Mouse (Mus musculus): ENCODE measurements around the gene Gm10778. TPM values are rescaled to one million over a fixed set of nuclear protein-coding genes. Genes with fewer than 3 reads are reported as not detected.
"Not testable (repeated sequence)": the region's sequence is repeated elsewhere in the genome, so short reads cannot be mapped to it uniquely, and the experiment has no call there.

Gene Gm10778
- polyA plus RNA-seq, 1 experiment from 2014 or later, result 3.8 TPM

- H3K4me3 ChIP-seq (replicated peaks; ENCODE audit: low read length), result peak within 1 kb of the TSS; percentile 81
- 4% methylated on average over 40 of the region's 40 CpGs for WGBS
- H3K27ac ChIP-seq (ENCODE audit: low read length), result peak within 1 kb of the TSS; percentile 96
- ATAC-seq (ENCODE audit: insufficient read depth, low FRiP score), result peak; percentile 91
- H3K27me3 ChIP-seq (ENCODE audit: control insufficient read depth, insufficient read depth, low read length), result no peaks in the 10 kb centered on the region
- H3K4me1 ChIP-seq (ENCODE audit: control insufficient read depth, insufficient read depth, low read length), result peaks cover 19% of the 10 kb centered on the region
- peaks cover 7% of the 10 kb centered on the region for H3K36me3 ChIP-seq (ENCODE audit: control insufficient read depth, insufficient read depth, low read length)
- H3K9me3 ChIP-seq (replicated peaks; ENCODE audit: control insufficient read depth, low read length), result no peaks in the 10 kb centered on the region
- H3K9ac ChIP-seq (ENCODE audit: low read length), result peak within 1 kb of the TSS; percentile 90
- H3K4me2 ChIP-seq (ENCODE audit: low read depth, low read length), result peak within 1 kb of the TSS; percentile 83
These were observed 21.6 kb upstream of the Gm10778 start, which contains the start of gene Sirt6 for GRCm38 (mm10) chr10:81626994-81627835. Gene Sirt6 (minus strand): TSS chr10:81627797.

- peak; percentile 9; the same call in 1 of the 2 replicates for ATAC-seq (ENCODE audit: insufficient read depth, low FRiP score)
- Histone ChIP-seq H3K4me3 (replicated peaks; ENCODE audit: low read length) (peak overlapping the region; percentile 81), H3K4me2 (ENCODE audit: low read depth, low read length) (peak overlapping the region; percentile 83), H3K27ac (ENCODE audit: low read length) (peak overlapping the region; percentile 96), H3K27me3 (ENCODE audit: control insufficient read depth, insufficient read depth, low read length) (no peaks in the 10 kb centered on the region), H3K4me1 (ENCODE audit: control insufficient read depth, insufficient read depth, low read length) (peaks cover 19% of the 10 kb centered on the region), H3K36me3 (ENCODE audit: control insufficient read depth, insufficient read depth, low read length) (peaks cover 3% of the 10 kb centered on the region; the same call in 1 of the 2 replicates), H3K9me3 (replicated peaks; ENCODE audit: control insufficient read depth, low read length) (no peaks in the 10 kb centered on the region), H3K9ac (ENCODE audit: low read length) (peak overlapping the region; percentile 90)
- WGBS, result 40% methylated on average over 7 of the region's 7 CpGs
These were observed 21.0 kb upstream of the Gm10778 start for GRCm38 (mm10) chr10:81627836-81628220.

GRCm38 (mm10) chr10:81628390-81628789 lies 20.5 kb upstream of the Gm10778 start, which contains the start of gene Ankrd24:
Gene Ankrd24 (plus strand): TSS chr10:81628540.
- peaks cover 3% of the 10 kb centered on the region; the same call in 1 of the 2 replicates for H3K36me3 ChIP-seq (ENCODE audit: control insufficient read depth, insufficient read depth, low read length)
- peak within 1 kb of the TSS; percentile 81 for H3K4me3 ChIP-seq (replicated peaks; ENCODE audit: low read length)
- no peaks in the 10 kb centered on the region for H3K27me3 ChIP-seq (ENCODE audit: control insufficient read depth, insufficient read depth, low read length)
- H3K4me1 ChIP-seq (ENCODE audit: control insufficient read depth, insufficient read depth, low read length), result peaks cover 19% of the 10 kb centered on the region
- H3K4me2 ChIP-seq (ENCODE audit: low read depth, low read length), result peak within 1 kb of the TSS; percentile 83
- peak within 1 kb of the TSS; percentile 96 for H3K27ac ChIP-seq (ENCODE audit: low read length)
- no peaks in the 10 kb centered on the region for H3K9me3 ChIP-seq (replicated peaks; ENCODE audit: control insufficient read depth, low read length)
- peak within 1 kb of the TSS; percentile 90 for H3K9ac ChIP-seq (ENCODE audit: low read length)
- 79% methylated on average over 16 of the region's 16 CpGs for WGBS
- ATAC-seq (ENCODE audit: insufficient read depth, low FRiP score), result no peak

GRCm38 (mm10) chr10:81633253-81634099 lies 15.4 kb upstream of the Gm10778 start:
- ATAC-seq (ENCODE audit: insufficient read depth, low FRiP score), result peak; percentile 95
- Histone ChIP-seq H3K4me2 (ENCODE audit: low read depth, low read length) (peak overlapping the region; percentile 78), H3K27me3 (ENCODE audit: control insufficient read depth, insufficient read depth, low read length) (no peaks in the 10 kb centered on the region), H3K4me3 (replicated peaks; ENCODE audit: low read length) (peak overlapping the region; percentile 54), H3K9ac (ENCODE audit: low read length) (peak overlapping the region; percentile 75), H3K4me1 (ENCODE audit: control insufficient read depth, insufficient read depth, low read length) (no peaks in the 10 kb centered on the region), H3K9me3 (replicated peaks; ENCODE audit: control insufficient read depth, low read length) (no peaks in the 10 kb centered on the region), H3K27ac (ENCODE audit: low read length) (peak overlapping the region; percentile 47; the same call in 1 of the 2 replicates), H3K36me3 (ENCODE audit: control insufficient read depth, insufficient read depth, low read length) (no peaks in the 10 kb centered on the region)
- 2% methylated on average over 37 of the region's 37 CpGs for WGBS

GRCm38 (mm10) chr10:81636338-81636737 lies 12.5 kb upstream of the Gm10778 start:
- no peak overlapping the region for H3K4me2 ChIP-seq (ENCODE audit: low read depth, low read length)
- H3K36me3 ChIP-seq (ENCODE audit: control insufficient read depth, insufficient read depth, low read length), result no peaks in the 10 kb centered on the region
- no peak for ATAC-seq (ENCODE audit: insufficient read depth, low FRiP score)
- peaks cover under 1% of the 10 kb centered on the region; the same call in 1 of the 2 replicates for H3K4me1 ChIP-seq (ENCODE audit: control insufficient read depth, insufficient read depth, low read length)
- 20% methylated on average over 8 of the region's 8 CpGs for WGBS
- H3K27me3 ChIP-seq (ENCODE audit: control insufficient read depth, insufficient read depth, low read length), result no peaks in the 10 kb centered on the region
- H3K27ac ChIP-seq (ENCODE audit: low read length), result no peak overlapping the region
- no peaks in the 10 kb centered on the region for H3K9me3 ChIP-seq (replicated peaks; ENCODE audit: control insufficient read depth, low read length)
- H3K4me3 ChIP-seq (replicated peaks; ENCODE audit: low read length), result no peak overlapping the region
- H3K9ac ChIP-seq (ENCODE audit: low read length), result no peak overlapping the region

GRCm38 (mm10) chr10:81638101-81638500 lies 10.8 kb upstream of the Gm10778 start:
- WGBS, result 73% methylated on average over 6 of the region's 6 CpGs
- H3K27me3 ChIP-seq (ENCODE audit: control insufficient read depth, insufficient read depth, low read length), result no peaks in the 10 kb centered on the region
- H3K9me3 ChIP-seq (replicated peaks; ENCODE audit: control insufficient read depth, low read length), result no peaks in the 10 kb centered on the region
- H3K4me2 ChIP-seq (ENCODE audit: low read depth, low read length), result no peak overlapping the region
- H3K4me1 ChIP-seq (ENCODE audit: control insufficient read depth, insufficient read depth, low read length), result peaks cover 11% of the 10 kb centered on the region
- H3K27ac ChIP-seq (ENCODE audit: low read length), result no peak overlapping the region
- no peak for ATAC-seq (ENCODE audit: insufficient read depth, low FRiP score)
- H3K9ac ChIP-seq (ENCODE audit: low read length), result no peak overlapping the region
- no peaks in the 10 kb centered on the region for H3K36me3 ChIP-seq (ENCODE audit: control insufficient read depth, insufficient read depth, low read length)
- H3K4me3 ChIP-seq (replicated peaks; ENCODE audit: low read length), result no peak overlapping the region

GRCm38 (mm10) chr10:81640825-81641224 lies 8.0 kb upstream of the Gm10778 start:
- WGBS, result 32% methylated on average over 4 of the region's 4 CpGs
- H3K4me2 ChIP-seq (ENCODE audit: low read depth, low read length); H3K9me3 ChIP-seq (replicated peaks; ENCODE audit: control insufficient read depth, low read length); ATAC-seq (ENCODE audit: insufficient read depth, low FRiP score); H3K36me3 ChIP-seq (ENCODE audit: control insufficient read depth, insufficient read depth, low read length); H3K9ac ChIP-seq (ENCODE audit: low read length); H3K27me3 ChIP-seq (ENCODE audit: control insufficient read depth, insufficient read depth, low read length); H3K4me3 ChIP-seq (replicated peaks; ENCODE audit: low read length); H3K27ac ChIP-seq (ENCODE audit: low read length): not testable (repeated sequence)
- peaks cover 17% of the 10 kb centered on the region for H3K4me1 ChIP-seq (ENCODE audit: control insufficient read depth, insufficient read depth, low read length)

- Histone ChIP-seq H3K27ac (ENCODE audit: low read length) (no peak overlapping the region), H3K36me3 (ENCODE audit: control insufficient read depth, insufficient read depth, low read length) (no peaks in the 10 kb centered on the region), H3K9me3 (replicated peaks; ENCODE audit: control insufficient read depth, low read length) (no peaks in the 10 kb centered on the region), H3K4me1 (ENCODE audit: control insufficient read depth, insufficient read depth, low read length) (peaks cover 17% of the 10 kb centered on the region), H3K9ac (ENCODE audit: low read length) (no peak overlapping the region; the same call in 1 of the 2 replicates), H3K4me2 (ENCODE audit: low read depth, low read length) (no peak overlapping the region), H3K27me3 (ENCODE audit: control insufficient read depth, insufficient read depth, low read length) (no peaks in the 10 kb centered on the region), H3K4me3 (replicated peaks; ENCODE audit: low read length) (no peak overlapping the region)
- no peak for ATAC-seq (ENCODE audit: insufficient read depth, low FRiP score)
- 90% methylated on average over 2 of the region's 2 CpGs for WGBS
These were observed 7.3 kb upstream of the Gm10778 start for GRCm38 (mm10) chr10:81641566-81641965.
